Mouse (Mus musculus) kidney, adult 18-20 months (tissue): ENCODE measurements around the gene Duxf3.
"Not testable (repeated sequence)": the region's sequence is repeated elsewhere in the genome, so short reads cannot be mapped to it uniquely, and the experiment has no call there.

ENCODE experiments used
- DNase-seq: peaks from one replicate; pipeline ENCODE4 v3.0.0; 2021

The Duxf3 gene

GRCm38 (mm10) chr10:58232641-58232969, at the start of gene Duxf3:
TSS of gene Duxf3 (minus strand) at chr10:58232675.
- not testable (repeated sequence) for DNase-seq

GRCm38 (mm10) chr10:58282238-58282637, 49.8 kb upstream of the Duxf3 start:
- DNase-seq, result no peak

- peak; percentile 4 for DNase-seq
These were observed 26.0 kb upstream of the Duxf3 start for GRCm38 (mm10) chr10:58258466-58258865.

DNA sequence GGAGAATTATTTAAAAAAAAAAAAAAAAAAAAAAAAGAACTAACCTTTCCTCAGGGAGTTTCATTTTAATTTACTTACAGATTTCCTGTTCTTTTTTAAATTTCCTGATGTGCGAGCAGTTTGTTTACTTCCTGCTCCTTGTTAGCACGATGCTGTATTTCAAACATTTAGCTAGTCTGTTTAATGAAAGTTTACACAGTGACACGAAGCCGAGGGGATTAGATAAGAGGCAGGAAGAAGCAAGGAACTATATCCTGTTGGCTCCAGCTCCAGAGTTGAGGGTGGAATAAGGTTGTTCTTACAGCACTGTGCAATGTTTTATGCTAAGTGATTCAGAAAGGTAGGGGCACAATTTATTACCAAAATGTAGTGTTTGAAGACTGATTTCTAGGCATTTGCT, 23.5 kb upstream of the Duxf3 start:
- DNase-seq, result no peak

DNA sequence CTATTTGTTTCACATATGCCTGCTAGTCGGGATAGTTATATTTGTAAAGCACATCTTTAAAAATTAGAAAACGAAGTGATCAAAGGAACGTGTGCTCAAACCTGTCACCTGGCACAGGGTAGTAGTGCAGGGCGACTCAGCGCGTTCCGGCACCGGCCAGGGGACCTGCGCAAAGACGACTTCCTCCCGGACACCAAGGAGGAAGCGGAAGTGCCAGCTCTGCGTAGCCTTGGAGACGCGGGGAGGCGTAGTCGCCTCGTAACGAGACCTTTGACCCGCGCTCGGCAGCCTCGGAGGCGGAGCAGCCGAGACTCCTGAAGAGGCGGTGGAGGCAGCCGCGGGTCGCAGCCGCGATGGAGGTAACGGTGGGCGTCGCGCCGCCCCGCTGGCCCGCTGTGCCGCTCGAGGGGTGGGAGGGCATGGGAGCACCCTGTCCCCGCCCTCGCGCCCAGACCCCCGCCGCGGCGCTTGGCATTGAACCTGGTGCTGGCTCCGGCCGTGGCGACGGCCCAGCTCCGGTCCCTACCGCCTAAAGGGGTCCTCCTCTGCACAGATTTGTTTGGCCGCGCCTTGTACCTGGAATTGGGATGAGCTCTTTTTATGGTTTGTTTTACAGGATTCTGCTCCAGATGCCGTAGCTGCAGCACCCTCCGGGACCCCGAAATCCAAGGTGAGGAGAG, 22.9 kb upstream of the Duxf3 start, which contains the start of gene Gcc2:
Gene Gcc2 (plus strand): TSS at position 285 of the 680 bp plus-strand sequence.
- DNase-seq, result peak; percentile 93

- DNase-seq, result no peak
These were observed 22.2 kb upstream of the Duxf3 start for GRCm38 (mm10) chr10:58254635-58255175.

DNA sequence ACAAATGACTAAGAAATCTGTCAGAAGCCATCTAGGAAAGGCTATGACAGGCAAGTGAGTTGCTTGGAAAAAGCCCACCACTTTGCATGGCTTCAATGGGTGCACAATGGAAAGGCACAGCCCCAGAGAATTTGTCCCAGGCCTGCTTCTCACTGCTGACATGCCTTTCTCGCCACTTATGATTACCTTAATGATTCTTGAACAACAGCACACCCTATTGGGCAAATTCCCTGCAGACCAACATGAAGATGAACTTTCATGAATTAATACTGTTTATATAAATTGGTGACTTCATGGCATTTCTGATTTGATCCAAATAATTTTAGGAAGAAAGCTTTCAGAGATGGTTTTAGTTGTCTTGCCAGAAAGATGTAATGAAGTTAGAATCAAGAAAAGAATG, 17.1 kb upstream of the Duxf3 start:
- DNase-seq, result no peak

DNA sequence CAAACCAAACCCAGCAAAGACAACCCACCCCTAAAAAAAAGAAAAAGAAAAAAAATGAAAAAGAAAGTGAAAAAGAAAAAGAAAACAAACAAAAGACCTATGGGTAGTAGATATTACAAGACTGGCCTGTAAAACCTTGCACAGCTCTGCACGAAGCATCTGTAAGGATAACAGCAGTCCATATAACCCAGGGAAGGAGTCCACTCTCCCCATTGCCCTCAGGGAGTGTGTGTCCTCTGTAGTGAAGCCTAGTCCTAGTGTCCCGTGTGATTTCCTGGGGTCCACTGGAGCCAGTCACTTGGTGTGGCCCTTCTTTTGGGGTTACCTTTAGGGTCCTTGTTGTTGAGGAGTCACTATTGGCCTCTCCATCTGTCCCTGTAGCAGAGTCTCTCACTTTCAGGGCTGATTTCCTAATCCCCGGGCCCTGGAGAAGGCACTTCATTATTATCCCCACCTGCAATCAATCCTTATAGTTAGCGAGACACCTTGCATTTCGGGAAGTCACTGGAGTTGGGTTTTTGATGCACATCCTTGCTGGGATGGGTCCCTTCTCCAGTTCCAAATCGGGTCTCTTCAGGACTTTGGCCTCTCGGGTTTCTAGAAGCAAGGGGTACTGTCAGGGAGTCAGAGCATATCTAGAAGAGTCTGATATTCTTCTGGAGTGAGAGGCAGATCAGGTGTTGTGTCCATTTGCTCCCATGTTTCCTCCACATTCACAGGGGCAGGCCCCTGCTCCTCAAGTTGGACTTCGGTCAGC, 6.7 kb upstream of the Duxf3 start:
- DNase-seq, result peak; percentile 58

GRCm38 (mm10) chr10:58236613-58237012, 4.1 kb upstream of the Duxf3 start, which contains the start of gene Gm4981:
TSS of gene Gm4981 (minus strand) at chr10:58236701.
- DNase-seq, result no peak

- not testable (repeated sequence) for DNase-seq
These were observed 2.5 kb upstream of the Duxf3 start for GRCm38 (mm10) chr10:58234985-58235384.

- DNase-seq, result not testable (repeated sequence)
These were observed 1.3 kb upstream of the Duxf3 start for GRCm38 (mm10) chr10:58233740-58234121.

DNA sequence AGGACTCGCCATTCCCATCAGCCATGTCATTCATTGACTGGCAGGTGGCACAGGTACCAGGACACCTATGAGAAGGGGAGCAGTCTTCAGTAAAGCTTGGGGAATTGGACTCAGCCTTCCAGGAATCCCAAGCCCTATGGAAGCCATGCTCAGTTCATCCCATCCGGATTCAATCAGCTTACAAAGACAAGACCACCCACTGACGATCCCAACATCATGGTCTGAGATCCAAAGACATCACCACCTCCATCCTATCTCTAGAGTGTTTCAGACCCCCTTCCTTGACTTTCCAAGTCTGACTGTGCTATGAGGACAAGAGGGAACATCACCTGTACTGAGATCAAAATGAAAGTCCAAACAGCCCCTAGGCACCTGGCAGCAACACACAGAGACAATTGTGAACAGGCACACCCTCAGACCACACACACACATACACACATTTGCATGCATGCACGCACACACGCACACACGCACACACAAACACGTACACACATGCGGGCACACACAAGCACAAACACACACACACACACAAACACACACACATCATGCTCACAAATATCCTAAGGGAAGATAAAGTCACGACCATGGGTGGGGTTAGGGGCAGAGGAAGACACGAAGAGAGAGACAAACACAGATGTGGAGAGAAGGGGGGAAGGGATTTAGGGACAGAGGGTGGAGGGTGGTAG, 722 bp upstream of the Duxf3 start:
- peak; percentile 42 for DNase-seq

- DNase-seq, result peak; percentile 65
These were observed 465 bp downstream of the Duxf3 start for GRCm38 (mm10) chr10:58231779-58232640.

- not testable (repeated sequence) for DNase-seq
These were observed 1.4 kb downstream of the Duxf3 start for GRCm38 (mm10) chr10:58231088-58231487.

- not testable (repeated sequence) for DNase-seq
These were observed 2.5 kb downstream of the Duxf3 start for GRCm38 (mm10) chr10:58230021-58230420.

DNA sequence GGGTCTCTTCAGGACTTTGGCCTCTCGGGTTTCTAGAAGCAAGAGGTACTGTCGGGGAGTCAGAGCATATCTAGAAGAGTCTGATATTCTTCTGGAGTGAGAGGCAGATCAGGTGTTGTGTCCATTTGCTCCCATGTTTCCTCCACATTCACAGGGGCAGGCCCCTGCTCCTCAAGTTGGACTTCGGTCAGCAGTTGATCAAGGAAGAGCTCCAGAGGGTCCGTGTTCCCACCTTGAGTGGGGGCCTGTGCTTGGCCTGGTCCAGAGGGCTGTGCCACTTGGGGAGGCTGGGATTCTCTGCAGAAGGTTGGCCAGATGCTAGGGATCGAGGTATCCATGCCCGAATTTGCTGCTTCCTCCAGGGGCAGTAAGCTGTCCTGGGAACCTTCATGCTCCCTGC, 4.7 kb downstream of the Duxf3 start:
- not testable (repeated sequence) for DNase-seq

- not testable (repeated sequence) for DNase-seq
These were observed 6.1 kb downstream of the Duxf3 start for GRCm38 (mm10) chr10:58226357-58226756.

DNA sequence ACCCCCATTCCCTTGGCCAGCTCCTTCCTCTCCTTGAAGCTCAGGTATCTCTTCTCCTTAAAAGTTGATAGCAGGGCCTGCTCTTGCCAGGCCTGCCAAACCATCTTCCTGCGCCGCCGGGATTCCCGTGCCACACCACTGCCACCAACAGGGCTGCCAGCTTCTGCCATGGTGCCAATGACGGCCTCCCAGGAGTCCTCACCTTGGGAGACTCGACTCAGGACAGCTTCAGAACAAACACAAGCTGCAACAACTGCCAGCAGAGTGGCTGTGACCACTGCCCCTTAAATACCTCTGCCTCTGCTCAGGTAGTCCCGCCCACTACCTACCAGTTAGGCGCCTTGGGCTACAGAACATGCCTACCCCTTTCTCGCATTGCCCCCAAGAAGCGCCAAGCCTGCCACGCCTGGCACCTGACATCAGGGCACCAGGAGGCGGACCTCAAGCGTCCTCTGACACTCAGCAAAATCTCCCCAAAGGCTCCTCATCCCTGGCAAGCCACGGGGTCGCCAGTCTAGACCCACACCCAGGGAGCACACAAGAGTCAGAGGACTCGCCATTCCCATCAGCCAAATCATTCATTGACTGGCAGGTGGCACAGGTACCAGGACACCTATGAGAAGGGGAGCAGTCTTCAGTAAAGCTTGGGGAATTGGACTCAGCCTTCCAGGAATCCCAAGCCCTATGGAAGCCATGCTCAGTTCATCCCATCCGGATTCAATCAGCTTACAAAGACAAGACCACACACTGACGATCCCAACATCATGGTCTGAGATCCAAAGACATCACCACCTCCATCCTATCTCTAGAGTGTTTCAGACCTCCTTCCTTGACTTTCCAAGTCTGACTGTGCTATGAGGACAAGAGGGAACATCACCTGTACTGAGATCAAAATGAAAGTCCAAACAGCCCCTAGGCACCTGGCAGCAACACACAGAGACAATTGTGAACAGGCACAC, 7.4 kb downstream of the Duxf3 start, which contains the start of gene AW822073:
Gene AW822073 (minus strand): TSS at position 104 of the 959 bp plus-strand sequence.
- not testable (repeated sequence) for DNase-seq

GRCm38 (mm10) chr10:58223972-58224805, 8.3 kb downstream of the Duxf3 start:
- DNase-seq, result peak; percentile 63

GRCm38 (mm10) chr10:58223161-58223560, 9.3 kb downstream of the Duxf3 start:
- DNase-seq, result not testable (repeated sequence)
